Mouse (Mus musculus) C2C12 (cell line): Measurements from ENCODE around the gene Ttll11. TPM values are rescaled to one million over a fixed set of nuclear protein-coding genes. Genes with fewer than 3 reads are reported as not detected.

Source experiments
- H3K27me3 ChIP-seq: one replicate; pipeline ENCODE4 v1.6.1; 2011; ENCODE audit not compliant: control insufficient read depth, insufficient read depth, insufficient read length
- H3K36me3 ChIP-seq: one replicate; pipeline ENCODE4 v1.6.1; 2011; ENCODE audit not compliant: control insufficient read depth, insufficient read depth
- H3K4me3 ChIP-seq: one replicate; pipeline ENCODE4 v1.5.1; 2011; ENCODE audit warnings: mild to moderate bottlenecking, control low read depth; ENCODE audit not compliant: poor library complexity, insufficient read depth, severe bottlenecking
- H3K79me2 ChIP-seq: one replicate; pipeline ENCODE4 v1.6.1; 2011; ENCODE audit not compliant: control insufficient read depth, insufficient read depth
- H3K79me3 ChIP-seq: one replicate; pipeline ENCODE4 v1.6.1; 2011; ENCODE audit warnings: low read depth, control low read depth
- H3ac ChIP-seq: one replicate; pipeline ENCODE3; 2011; ENCODE audit warnings: low read depth; ENCODE audit not compliant: control insufficient read depth, insufficient read length
- CEBPB ChIP-seq: IDR thresholded peaks from one replicate; pipeline ENCODE4 v1.6.1; 2011; ENCODE audit warnings: low read depth, mild to moderate bottlenecking, control low read depth, moderate library complexity
- CTCF ChIP-seq: IDR thresholded peaks from one replicate; pipeline ENCODE4 v1.5.1; 2011; ENCODE audit not compliant: control insufficient read depth, insufficient read depth, insufficient read length
- FOSL1 ChIP-seq: IDR thresholded peaks from one replicate; pipeline ENCODE4 v1.8.0; 2011; ENCODE audit warnings: mild to moderate bottlenecking, low read length; ENCODE audit not compliant: poor library complexity, insufficient read depth, severe bottlenecking
- MAX ChIP-seq: IDR thresholded peaks from one replicate; pipeline ENCODE4 v1.6.1; 2011; ENCODE audit warnings: mild to moderate bottlenecking, control low read depth
- MYOD1 ChIP-seq: IDR thresholded peaks from one replicate; pipeline ENCODE4 v1.6.1; 2011; ENCODE audit warnings: low read depth; ENCODE audit not compliant: control insufficient read depth, insufficient read length
- MYOG ChIP-seq: IDR thresholded peaks from one replicate; pipeline ENCODE4 v1.6.1; 2011; ENCODE audit not compliant: control insufficient read depth, insufficient read length; ENCODE audit errors: extremely low read depth
- USF1 ChIP-seq: IDR thresholded peaks from one replicate; pipeline ENCODE4 v1.6.1; 2011; ENCODE audit warnings: low read depth, mild to moderate bottlenecking, control low read depth, moderate library complexity
- polyA plus RNA-seq: library from polyadenylated mRNA; unstranded; fragments of >200 nt; fragmentation: generic; extraction: Trizol; gene quantifications from one replicate; pipeline ENCODE4 v1.2.1, GENCODE M21; 2012; ENCODE audit warnings: missing spikeins

Gene Ttll11
- polyA plus RNA-seq, 1 experiment, result 7.0 TPM

- H3K27me3 ChIP-seq, result no peaks in the 10 kb centered on the region
- H3K36me3 ChIP-seq, result no peaks in the 10 kb centered on the region
- H3K79me2 ChIP-seq, result no peaks in the 10 kb centered on the region
- no peak overlapping the region for H3K4me3 ChIP-seq
- no peaks in the 10 kb centered on the region for H3K79me3 ChIP-seq
- no peak for TF ChIP-seq MYOG
- TF ChIP-seq MYOD1, result no peak
- TF ChIP-seq MAX, result no peak
- no peak for TF ChIP-seq CEBPB
- TF ChIP-seq FOSL1, result no peak
- TF ChIP-seq USF1, result no peak
- TF ChIP-seq CTCF, result no peak
- no peak overlapping the region for H3ac ChIP-seq
Measured at GRCm38 (mm10) chr2:35841841-35842420, 137.8 kb downstream of the Ttll11 start.

GRCm38 (mm10) chr2:35840956-35841816, 138.5 kb downstream of the Ttll11 start:
- H3K79me2 ChIP-seq, result no peaks in the 10 kb centered on the region
- no peaks in the 10 kb centered on the region for H3K36me3 ChIP-seq
- H3ac ChIP-seq, result no peak overlapping the region
- H3K79me3 ChIP-seq, result no peaks in the 10 kb centered on the region
- H3K4me3 ChIP-seq, result no peak overlapping the region
- H3K27me3 ChIP-seq, result no peaks in the 10 kb centered on the region
- no peak for TF ChIP-seq CTCF
- peak; percentile 46 for TF ChIP-seq MYOD1
- no peak for TF ChIP-seq MAX
- peak; percentile 0 for TF ChIP-seq CEBPB
- no peak for TF ChIP-seq FOSL1
- no peak for TF ChIP-seq MYOG
- TF ChIP-seq USF1, result no peak

- no peaks in the 10 kb centered on the region for H3K79me3 ChIP-seq
- TF ChIP-seq MAX, result no peak
- TF ChIP-seq MYOG, result no peak
- no peak for TF ChIP-seq CEBPB
- TF ChIP-seq USF1, result no peak
- TF ChIP-seq MYOD1, result no peak
- no peak for TF ChIP-seq CTCF
- no peak for TF ChIP-seq FOSL1
- H3K79me2 ChIP-seq, result no peaks in the 10 kb centered on the region
- no peaks in the 10 kb centered on the region for H3K36me3 ChIP-seq
- H3K27me3 ChIP-seq, result no peaks in the 10 kb centered on the region
- H3K4me3 ChIP-seq, result no peak overlapping the region
- H3ac ChIP-seq, result no peak overlapping the region
Measured at GRCm38 (mm10) chr2:35838751-35839479, 140.8 kb downstream of the Ttll11 start.

- Histone ChIP-seq H3K4me3 (no peak overlapping the region), H3K79me2 (no peaks in the 10 kb centered on the region), H3K36me3 (no peaks in the 10 kb centered on the region), H3K79me3 (no peaks in the 10 kb centered on the region), H3ac (no peak overlapping the region), H3K27me3 (no peaks in the 10 kb centered on the region)
- TF ChIP-seq FOSL1 (no peak), CTCF (no peak), MYOG (no peak), MYOD1 (no peak), CEBPB (no peak), USF1 (no peak), MAX (no peak)
Measured at GRCm38 (mm10) chr2:35834198-35834913, 145.4 kb downstream of the Ttll11 start.

GRCm38 (mm10) chr2:35833546-35833945, 146.2 kb downstream of the Ttll11 start:
- Histone ChIP-seq H3ac (no peak overlapping the region), H3K79me3 (no peaks in the 10 kb centered on the region), H3K27me3 (no peaks in the 10 kb centered on the region), H3K4me3 (no peak overlapping the region), H3K36me3 (no peaks in the 10 kb centered on the region), H3K79me2 (no peaks in the 10 kb centered on the region)
- TF ChIP-seq CTCF (no peak), MYOD1 (no peak), CEBPB (no peak), MAX (no peak), USF1 (no peak), MYOG (no peak), FOSL1 (no peak)
